Mouse (Mus musculus) urinary bladder, postnatal 25 days (tissue): ENCODE results near the gene Olfr116.

Source experiments
- DNase-seq: peaks from one replicate; pipeline ENCODE4 v3.0.0; 2022; ENCODE audit warnings: low spot score

The Olfr116 gene

DNA sequence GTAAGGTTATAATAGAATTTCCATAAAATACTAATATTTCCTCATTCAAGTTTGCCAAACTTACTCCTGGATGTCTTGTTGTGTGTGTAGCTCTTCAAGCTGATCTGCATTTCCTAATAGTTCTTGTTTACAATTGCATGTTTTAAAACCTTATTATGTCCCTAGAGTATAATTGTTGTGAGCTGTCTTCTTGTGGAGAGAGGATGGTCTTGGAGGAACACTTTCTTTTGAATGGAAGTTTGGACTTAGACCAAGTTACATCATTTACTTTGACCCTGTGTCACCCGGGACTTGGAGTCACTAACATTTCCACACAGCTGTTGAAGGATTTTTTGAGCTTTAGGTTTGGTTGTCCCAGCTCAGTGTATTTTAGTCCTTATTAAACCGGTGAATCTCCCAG lies at the start of gene Olfr116, which contains the start of gene Olfr115:
Gene Olfr116, minus strand, starts transcription at position 191 of the 400 bp plus-strand sequence.
Gene Olfr115, minus strand, starts transcription at position 101 of the 400 bp plus-strand sequence.
- no peak for DNase-seq

DNA sequence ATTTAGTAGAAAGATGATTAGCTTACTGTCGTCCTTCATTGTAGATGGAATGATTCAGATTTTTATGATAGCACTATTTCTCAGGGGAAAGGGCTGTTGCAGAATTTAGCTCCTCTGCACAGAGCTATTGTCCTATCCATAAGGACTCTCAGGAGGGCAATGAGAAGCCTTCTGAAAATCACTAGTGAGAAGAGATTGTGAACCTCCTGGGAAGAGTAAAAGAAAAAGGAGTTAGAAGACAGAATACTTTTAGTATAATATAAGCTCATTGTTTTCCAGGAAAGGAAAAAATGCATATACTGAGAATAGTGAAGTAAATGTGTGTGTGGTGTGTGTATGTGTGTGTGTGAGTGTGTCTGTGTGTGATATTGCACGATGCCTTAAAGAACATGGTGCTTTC lies 39.7 kb upstream of the Olfr116 start, which contains the start of gene Olfr118:
Gene Olfr118, plus strand, starts transcription at position 301 of the 400 bp plus-strand sequence.
- no peak for DNase-seq

DNA sequence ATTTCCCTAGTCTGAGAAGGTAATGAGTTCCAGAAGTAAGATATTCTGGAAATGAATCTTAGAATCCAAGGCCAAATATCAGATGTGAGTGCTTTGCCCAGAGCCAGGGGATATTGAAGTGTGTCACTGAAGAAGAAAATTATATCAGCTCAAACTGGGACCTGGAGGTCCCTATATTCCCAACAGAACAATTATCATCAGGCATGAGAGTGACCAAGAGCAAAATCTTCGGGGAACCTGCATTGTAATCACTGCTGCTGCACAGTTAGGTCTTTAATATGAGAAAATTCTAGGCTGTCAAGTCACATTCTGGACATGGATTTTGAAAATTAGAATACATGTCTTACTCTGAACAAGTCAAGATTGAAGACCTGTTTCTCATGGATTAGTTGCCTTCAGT lies 36.7 kb upstream of the Olfr116 start, which contains the start of gene Olfr117:
Gene Olfr117, minus strand, starts transcription at position 101 of the 400 bp plus-strand sequence.
- DNase-seq = no peak

DNA sequence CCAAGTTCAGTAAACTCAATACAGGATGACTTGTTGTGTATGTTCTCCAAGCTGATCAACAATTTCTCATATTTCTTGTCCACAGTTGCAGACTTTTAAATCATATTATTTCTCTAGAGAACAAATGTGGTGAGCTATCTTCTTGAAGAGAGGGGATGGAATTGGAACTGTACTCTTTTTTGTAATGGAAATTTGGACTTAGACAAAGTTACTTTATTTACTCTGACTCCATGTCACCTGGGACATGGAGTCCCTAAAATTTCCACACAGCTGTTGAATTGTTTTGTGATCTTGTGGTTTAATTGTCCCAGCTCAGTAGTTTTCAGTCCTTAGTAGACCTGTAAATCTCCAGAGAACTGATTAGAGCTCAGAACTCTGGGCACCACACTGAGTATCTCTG lies 34.4 kb downstream of the Olfr116 start, which contains the start of gene Olfr114:
Gene Olfr114, minus strand, starts transcription at position 101 of the 400 bp plus-strand sequence.
- no peak for DNase-seq

DNA sequence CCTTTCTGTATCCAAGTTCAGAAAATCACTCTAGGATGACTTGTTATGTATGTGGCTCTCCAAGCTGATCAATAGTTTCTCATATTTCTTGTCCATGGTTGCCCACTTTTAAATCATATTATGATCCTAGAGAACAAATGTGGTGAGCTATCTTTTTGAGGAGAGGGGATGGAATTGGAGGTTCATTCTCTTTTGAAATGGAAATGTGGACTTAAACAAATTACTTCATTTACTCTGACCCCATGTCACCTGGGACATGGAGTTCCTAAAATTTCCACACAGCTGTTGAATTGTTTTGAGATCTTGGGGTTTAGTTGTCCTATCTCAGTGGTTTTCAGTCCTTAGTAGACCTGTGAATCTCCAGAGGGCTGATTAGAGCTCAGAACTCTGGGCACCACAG lies 49.4 kb downstream of the Olfr116 start, which contains the start of gene Olfr113:
Gene Olfr113, minus strand, starts transcription at position 101 of the 400 bp plus-strand sequence.
- DNase-seq = no peak
